Mouse (Mus musculus) embryonic facial prominence, embryonic 14.5 days (tissue): Measurements from ENCODE around the gene Rsph1. TPM values are rescaled to one million over a fixed set of nuclear protein-coding genes. Genes with fewer than 3 reads are reported as not detected.

ENCODE experiments used
- ATAC-seq: fragments of 200-750 bp; cut with Nextera tagmentation; 2 replicates; pipeline ENCODE4 v1.8.0; 2017; ENCODE audit warnings: low read depth, moderate number of reproducible peaks, moderate TSS enrichment
- DNase-seq: peaks from one replicate; pipeline ENCODE4 v3.0.0-alpha.2; 2015; ENCODE audit warnings: low spot score
- H3K27ac ChIP-seq: fragments of 300-500 bp; sonication (generic); replicated peaks from 2 replicates; pipeline ENCODE4 v1.5.1; 2014; ENCODE audit warnings: low read depth, mild to moderate bottlenecking, low read length, moderate library complexity
- H3K27me3 ChIP-seq: fragments of 300-500 bp; sonication (generic); replicated peaks from 2 replicates; pipeline ENCODE4 v1.6.1; 2014; ENCODE audit warnings: low read length; ENCODE audit not compliant: control insufficient read depth, insufficient read depth
- H3K36me3 ChIP-seq: fragments of 300-500 bp; sonication (generic); 2 replicates; pipeline ENCODE4 v1.6.1; 2014; ENCODE audit warnings: low read length, mixed read lengths; ENCODE audit not compliant: control insufficient read depth, insufficient read depth
- H3K4me1 ChIP-seq: fragments of 300-500 bp; sonication (generic); 2 replicates; pipeline ENCODE4 v1.6.1; 2014; ENCODE audit warnings: antibody characterized with exemption, low read length; ENCODE audit not compliant: control insufficient read depth, insufficient read depth
- H3K4me2 ChIP-seq: fragments of 300-500 bp; sonication (generic); 2 replicates; pipeline ENCODE4 v1.6.1; 2014; ENCODE audit warnings: low read depth, mild to moderate bottlenecking, low read length, moderate library complexity, mixed read lengths
- H3K4me3 ChIP-seq: fragments of 300-500 bp; sonication (generic); 2 replicates; pipeline ENCODE4 v1.5.1; 2014; ENCODE audit warnings: low read depth, mild to moderate bottlenecking, low read length
- H3K9ac ChIP-seq: fragments of 300-500 bp; sonication (generic); 2 replicates; pipeline ENCODE4 v1.6.1; 2014; ENCODE audit warnings: low read depth, mild to moderate bottlenecking, low read length, moderate library complexity, mixed read lengths
- H3K9me3 ChIP-seq: fragments of 300-500 bp; sonication (generic); 2 replicates; pipeline ENCODE4 v1.6.1; 2016; ENCODE audit warnings: low read length; ENCODE audit not compliant: control insufficient read depth
- WGBS: fragments of 180-500 bp; shearing (Covaris S2); extraction: QIAGEN DNeasy Blood & Tissue Kit; methylation state at CpG from one replicate; pipeline ENCODE4 v1.1.7; 2014; 5-methylcytosine and 5-hydroxymethylcytosine counted together
- polyA plus RNA-seq: library from polyadenylated mRNA; unstranded; fragments of >200 nt; fragmentation: Nextera tagmentation; extraction: Ambion mirVana; gene quantifications from 2 replicates; pipeline ENCODE4 v1.2.1, GENCODE M21; 2014

Gene Rsph1
- polyA plus RNA-seq, 1 experiment from 2014 or later, result 7.8 TPM

- H3K4me2 ChIP-seq, result no peak overlapping the region
- no peaks in the 10 kb centered on the region for H3K9me3 ChIP-seq
- no peak overlapping the region for H3K9ac ChIP-seq
- ATAC-seq (no peak), DNase-seq (no peak)
- H3K27me3 ChIP-seq, result no peaks in the 10 kb centered on the region
- no peaks in the 10 kb centered on the region for H3K4me1 ChIP-seq
- H3K27ac ChIP-seq, result no peak overlapping the region
- 36% methylated on average over 5 of the region's 5 CpGs for WGBS
- no peaks in the 10 kb centered on the region for H3K36me3 ChIP-seq
- no peak overlapping the region for H3K4me3 ChIP-seq
These were observed 30.0 kb downstream of the Rsph1 start for GRCm38 (mm10) chr17:31247144-31247543.

- H3K4me1 ChIP-seq, result no peaks in the 10 kb centered on the region
- DNase-seq, result no peak
- no peak overlapping the region for H3K4me3 ChIP-seq
- ATAC-seq, result no peak
- H3K27ac ChIP-seq, result no peak overlapping the region
- H3K4me2 ChIP-seq, result no peak overlapping the region
- no peaks in the 10 kb centered on the region for H3K9me3 ChIP-seq
- no peaks in the 10 kb centered on the region for H3K27me3 ChIP-seq
- H3K9ac ChIP-seq, result no peak overlapping the region
- H3K36me3 ChIP-seq, result no peaks in the 10 kb centered on the region
- WGBS, result 72% methylated on average over 5 of the region's 5 CpGs
These were observed 31.9 kb downstream of the Rsph1 start for GRCm38 (mm10) chr17:31245321-31245720.

- no peak for DNase-seq
- H3K27me3 ChIP-seq, result no peaks in the 10 kb centered on the region
- H3K9ac ChIP-seq, result no peak overlapping the region
- H3K4me3 ChIP-seq, result no peak overlapping the region
- H3K4me1 ChIP-seq, result no peaks in the 10 kb centered on the region
- no peak for ATAC-seq
- no peaks in the 10 kb centered on the region for H3K9me3 ChIP-seq
- H3K27ac ChIP-seq, result no peak overlapping the region
- no peaks in the 10 kb centered on the region for H3K36me3 ChIP-seq
- H3K4me2 ChIP-seq, result no peak overlapping the region
- 0% methylated on average over 1 of the region's 1 CpGs for WGBS
These were observed 34.4 kb downstream of the Rsph1 start for GRCm38 (mm10) chr17:31242764-31243163.

GRCm38 (mm10) chr17:31241156-31241555, 36.0 kb downstream of the Rsph1 start:
- Histone ChIP-seq H3K4me1 (no peaks in the 10 kb centered on the region), H3K9ac (no peak overlapping the region), H3K27me3 (no peaks in the 10 kb centered on the region), H3K4me3 (no peak overlapping the region), H3K9me3 (no peaks in the 10 kb centered on the region), H3K36me3 (no peaks in the 10 kb centered on the region), H3K4me2 (no peak overlapping the region), H3K27ac (no peak overlapping the region)
- 76% methylated on average over 8 of the region's 8 CpGs for WGBS
- ATAC-seq, result no peak
- no peak for DNase-seq

- H3K4me2 ChIP-seq, result no peak overlapping the region
- H3K9ac ChIP-seq, result no peak overlapping the region
- 80% methylated on average over 7 of the region's 7 CpGs for WGBS
- H3K27me3 ChIP-seq, result no peaks in the 10 kb centered on the region
- DNase-seq, result no peak
- no peaks in the 10 kb centered on the region for H3K4me1 ChIP-seq
- ATAC-seq, result no peak
- no peaks in the 10 kb centered on the region for H3K36me3 ChIP-seq
- no peak overlapping the region for H3K4me3 ChIP-seq
- no peaks in the 10 kb centered on the region for H3K9me3 ChIP-seq
- H3K27ac ChIP-seq, result no peak overlapping the region
These were observed 38.8 kb downstream of the Rsph1 start for GRCm38 (mm10) chr17:31238234-31239020.

GRCm38 (mm10) chr17:31235915-31236314, 41.3 kb downstream of the Rsph1 start:
- no peaks in the 10 kb centered on the region for H3K36me3 ChIP-seq
- WGBS, result 90% methylated on average over 1 of the region's 1 CpGs
- H3K9me3 ChIP-seq, result no peaks in the 10 kb centered on the region
- ATAC-seq (no peak), DNase-seq (no peak)
- no peak overlapping the region for H3K27ac ChIP-seq
- H3K9ac ChIP-seq, result no peak overlapping the region
- no peak overlapping the region for H3K4me3 ChIP-seq
- peaks cover 7% of the 10 kb centered on the region; the same call in 1 of the 2 replicates for H3K4me1 ChIP-seq
- H3K27me3 ChIP-seq, result no peaks in the 10 kb centered on the region
- H3K4me2 ChIP-seq, result no peak overlapping the region

GRCm38 (mm10) chr17:31232251-31233010, 44.8 kb downstream of the Rsph1 start:
- Histone ChIP-seq H3K27me3 (no peaks in the 10 kb centered on the region), H3K27ac (no peak overlapping the region)

GRCm38 (mm10) chr17:31231780-31232179, 45.4 kb downstream of the Rsph1 start:
- H3K9me3 ChIP-seq, result no peaks in the 10 kb centered on the region
- DNase-seq (no peak), ATAC-seq (no peak)
- 51% methylated on average over 6 of the region's 6 CpGs for WGBS
- no peak overlapping the region for H3K4me3 ChIP-seq
- H3K27ac ChIP-seq, result no peak overlapping the region
- H3K36me3 ChIP-seq, result no peaks in the 10 kb centered on the region
- H3K4me2 ChIP-seq, result no peak overlapping the region
- peaks cover 7% of the 10 kb centered on the region; the same call in 1 of the 2 replicates for H3K4me1 ChIP-seq
- H3K9ac ChIP-seq, result no peak overlapping the region
- H3K27me3 ChIP-seq, result no peaks in the 10 kb centered on the region

More at GRCm38 (mm10) chr17:31232251-31233010, 44.8 kb downstream of the Rsph1 start:
- DNase-seq (peak; percentile 32), ATAC-seq (no peak)
- H3K4me1 ChIP-seq, result peaks cover 7% of the 10 kb centered on the region; the same call in 1 of the 2 replicates
- no peak overlapping the region for H3K9ac ChIP-seq
- no peak overlapping the region for H3K4me2 ChIP-seq
- 23% methylated on average over 8 of the region's 8 CpGs for WGBS
- no peaks in the 10 kb centered on the region for H3K9me3 ChIP-seq
- H3K4me3 ChIP-seq, result no peak overlapping the region
- no peaks in the 10 kb centered on the region for H3K36me3 ChIP-seq
